Mouse (Mus musculus) midbrain, embryonic 11.5 days (tissue): ENCODE results near the gene Nav2. TPM values are rescaled to one million over a fixed set of nuclear protein-coding genes. Genes with fewer than 3 reads are reported as not detected.

Experiments used
- ATAC-seq: fragments of 200-750 bp; cut with Nextera tagmentation; 2 replicates; pipeline ENCODE4 v1.8.0; 2017; ENCODE audit warnings: moderate TSS enrichment, moderate library complexity; ENCODE audit not compliant: low FRiP score
- DNase-seq: peaks from one replicate; pipeline ENCODE4 v3.0.0; 2015; ENCODE audit warnings: low spot score; ENCODE audit errors: missing footprints
- H3K27ac ChIP-seq: fragments of 300-500 bp; sonication (generic); 2 replicates; pipeline ENCODE4 v1.5.1; 2014; ENCODE audit warnings: low read depth, low read length
- H3K27me3 ChIP-seq: fragments of 300-500 bp; sonication (generic); 2 replicates; pipeline ENCODE4 v1.6.1; 2014; ENCODE audit warnings: mild to moderate bottlenecking, low read length, moderate library complexity, mixed read lengths; ENCODE audit not compliant: control insufficient read depth, insufficient read depth
- H3K36me3 ChIP-seq: fragments of 300-500 bp; sonication (generic); 2 replicates; pipeline ENCODE4 v1.6.1; 2014; ENCODE audit warnings: mild to moderate bottlenecking, low read length, moderate library complexity, mixed read lengths; ENCODE audit not compliant: control insufficient read depth, insufficient read depth
- H3K4me1 ChIP-seq: fragments of 300-500 bp; sonication (generic); 2 replicates; pipeline ENCODE4 v1.6.1; 2014; ENCODE audit warnings: low read length; ENCODE audit not compliant: control insufficient read depth, insufficient read depth
- H3K4me2 ChIP-seq: fragments of 300-500 bp; sonication (generic); 2 replicates; pipeline ENCODE4 v1.6.1; 2014; ENCODE audit warnings: mild to moderate bottlenecking, moderate library complexity
- H3K4me3 ChIP-seq: fragments of 300-500 bp; sonication (generic); 2 replicates; pipeline ENCODE4 v1.5.1; 2014; ENCODE audit warnings: low read depth, low read length
- H3K9ac ChIP-seq: fragments of 300-500 bp; sonication (generic); 2 replicates; pipeline ENCODE4 v1.6.1; 2014; ENCODE audit warnings: low read length
- H3K9me3 ChIP-seq: fragments of 300-500 bp; sonication (generic); 2 replicates; pipeline ENCODE4 v1.6.1; 2016; ENCODE audit warnings: low read length; ENCODE audit not compliant: control insufficient read depth
- WGBS: fragments of 180-500 bp; shearing (Covaris S2); extraction: QIAGEN DNeasy Blood & Tissue Kit; methylation state at CpG from one replicate; pipeline ENCODE4 v1.1.7; 2014; 5-methylcytosine and 5-hydroxymethylcytosine counted together
- polyA plus RNA-seq: library from polyadenylated mRNA; unstranded; fragments of >200 nt; fragmentation: Nextera tagmentation; extraction: Ambion mirVana; gene quantifications from 2 replicates; pipeline ENCODE4 v1.2.1, GENCODE M21; 2014

Nav2 gene
- polyA plus RNA-seq, 1 experiment from 2014 or later = 15.9 TPM

GRCm38 (mm10) chr7:49015297-49015696, 106.8 kb downstream of the Nav2 start:
- Histone ChIP-seq H3K4me2 (no peak overlapping the region), H3K27ac (no peak overlapping the region), H3K9me3 (no peaks in the 10 kb centered on the region), H3K36me3 (no peaks in the 10 kb centered on the region), H3K27me3 (no peaks in the 10 kb centered on the region), H3K4me3 (no peak overlapping the region), H3K9ac (no peak overlapping the region), H3K4me1 (peaks cover 30% of the 10 kb centered on the region)
- ATAC-seq = no peak
- WGBS = 80% methylated on average over 6 of the region's 6 CpGs
- no peak for DNase-seq

DNA sequence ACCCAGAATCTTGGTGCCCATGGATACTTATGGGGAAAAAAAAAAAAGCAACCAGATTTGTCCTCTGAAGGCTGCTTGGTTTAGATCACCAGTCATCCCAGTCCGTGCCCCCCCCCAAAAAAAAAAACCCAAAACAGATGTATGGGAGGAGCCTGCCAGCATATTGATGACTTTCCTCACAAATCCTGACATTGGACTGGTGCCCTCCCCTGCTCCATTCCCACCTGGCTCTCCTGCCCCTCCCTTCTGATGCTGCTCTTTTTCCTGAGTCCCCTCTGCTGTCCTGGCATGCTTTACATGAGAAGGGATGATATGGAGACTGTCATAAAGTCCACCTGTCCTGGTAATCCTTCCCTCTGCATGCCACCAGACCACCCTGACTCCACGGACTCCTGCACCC, 107.6 kb downstream of the Nav2 start:
- Histone ChIP-seq H3K36me3 (no peaks in the 10 kb centered on the region), H3K4me1 (peaks cover 30% of the 10 kb centered on the region), H3K4me3 (no peak overlapping the region), H3K27ac (no peak overlapping the region), H3K9me3 (no peaks in the 10 kb centered on the region), H3K4me2 (no peak overlapping the region), H3K9ac (no peak overlapping the region), H3K27me3 (no peaks in the 10 kb centered on the region)
- DNase-seq = no peak
- WGBS = 70% methylated on average over 2 of the region's 2 CpGs
- ATAC-seq = no peak

DNA sequence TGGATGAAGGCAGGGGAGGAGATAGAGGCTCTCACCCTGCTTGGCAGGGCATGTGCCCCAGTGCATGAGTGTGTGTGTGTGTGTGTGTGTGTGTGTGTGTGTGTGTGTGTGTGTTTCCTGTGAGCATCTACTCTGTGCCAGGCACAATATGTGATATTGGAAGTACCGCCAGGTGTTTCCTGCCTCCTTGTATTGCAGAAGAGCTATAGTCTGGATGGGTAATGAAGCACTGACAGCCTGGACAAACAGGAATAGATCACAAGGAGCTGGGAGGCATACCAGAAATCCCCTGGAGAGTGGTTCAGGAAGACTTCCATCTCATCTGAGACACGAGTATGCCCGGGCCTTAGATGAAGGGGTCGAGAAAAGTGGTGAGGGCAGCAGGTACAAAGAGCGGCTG, 109.3 kb downstream of the Nav2 start:
- ATAC-seq = no peak
- Histone ChIP-seq H3K4me3 (no peak overlapping the region), H3K36me3 (no peaks in the 10 kb centered on the region), H3K9ac (no peak overlapping the region), H3K4me1 (peaks cover 24% of the 10 kb centered on the region), H3K4me2 (no peak overlapping the region), H3K9me3 (no peaks in the 10 kb centered on the region), H3K27me3 (no peaks in the 10 kb centered on the region), H3K27ac (0 out of 2 replicates have a peak overlapping the region, but pooled peaks have one; percentile 33)
- DNase-seq = peak; percentile 68
- WGBS = 91% methylated on average over 5 of the region's 5 CpGs

DNA sequence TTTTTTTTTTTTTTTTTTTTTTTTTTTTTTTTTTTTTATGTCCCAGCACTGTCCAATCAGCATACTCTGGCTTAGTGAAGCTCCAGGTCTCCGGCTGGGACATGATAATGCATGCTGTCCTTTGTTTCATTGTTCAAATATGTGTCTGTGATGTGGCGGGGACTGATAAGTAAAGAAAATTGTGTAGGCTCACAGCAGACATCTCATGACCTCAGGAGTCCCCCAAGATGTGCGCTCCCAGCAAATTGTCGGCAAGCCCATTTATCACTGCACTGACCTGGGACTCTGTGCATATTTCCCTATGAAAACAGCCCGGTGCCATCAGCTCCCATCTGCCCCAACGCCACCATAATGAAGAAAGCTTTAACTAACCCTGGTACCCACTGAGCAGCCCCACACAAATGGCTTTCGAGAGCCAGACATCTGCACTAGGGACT, 110.0 kb downstream of the Nav2 start:
- DNase-seq (peak; percentile 84), ATAC-seq (peak; percentile 53; the same call in 1 of the 2 replicates)
- H3K9me3 ChIP-seq = no peaks in the 10 kb centered on the region
- peak overlapping the region; percentile 35; the same call in 1 of the 2 replicates for H3K27ac ChIP-seq
- H3K4me2 ChIP-seq = no peak overlapping the region
- 58% methylated on average over 7 of the region's 7 CpGs for WGBS
- H3K4me1 ChIP-seq = peaks cover 17% of the 10 kb centered on the region
- no peaks in the 10 kb centered on the region for H3K27me3 ChIP-seq
- no peak overlapping the region for H3K4me3 ChIP-seq
- H3K9ac ChIP-seq = no peak overlapping the region
- no peaks in the 10 kb centered on the region for H3K36me3 ChIP-seq

DNA sequence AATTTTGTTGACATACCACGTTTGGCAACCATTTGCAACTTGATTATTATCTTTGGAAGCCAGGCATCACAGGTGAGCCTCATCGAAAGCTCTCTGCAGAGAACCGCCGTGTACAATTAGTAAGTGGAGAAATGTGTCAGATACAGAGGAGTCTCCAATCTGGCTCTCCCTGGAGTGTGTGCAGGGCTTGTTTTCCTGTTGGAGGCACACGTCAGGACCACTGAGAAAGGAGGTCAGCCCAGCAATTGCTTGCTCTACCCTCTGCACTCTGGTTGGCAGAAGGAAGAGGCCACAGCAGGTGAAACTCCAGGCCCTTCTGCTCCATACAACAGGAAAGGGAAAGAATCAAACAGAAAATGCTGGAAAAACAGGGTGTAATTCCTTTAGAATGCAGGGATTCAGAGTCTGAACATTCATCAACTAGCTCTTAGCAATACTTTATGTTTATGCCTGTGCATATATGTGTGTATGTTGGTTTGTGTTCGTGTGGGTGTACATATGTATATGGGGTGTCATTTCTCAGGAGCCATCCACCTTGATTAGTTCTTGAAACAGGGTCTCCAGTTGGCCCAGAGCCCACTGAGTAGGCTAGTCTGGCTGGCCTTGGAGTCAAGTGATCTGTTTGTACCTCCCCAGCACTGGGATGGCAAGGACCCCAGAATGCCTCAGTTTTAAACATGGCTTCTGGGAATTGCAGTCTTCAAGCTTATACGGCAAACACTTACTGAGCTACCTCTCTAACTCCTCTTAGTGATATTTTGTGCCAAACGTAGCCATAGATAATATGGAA, 116.7 kb downstream of the Nav2 start:
- H3K36me3 ChIP-seq = no peaks in the 10 kb centered on the region
- H3K4me3 ChIP-seq = no peak overlapping the region
- H3K27me3 ChIP-seq = no peaks in the 10 kb centered on the region
- DNase-seq (no peak), ATAC-seq (no peak)
- no peak overlapping the region for H3K9ac ChIP-seq
- no peaks in the 10 kb centered on the region for H3K9me3 ChIP-seq
- H3K4me2 ChIP-seq = no peak overlapping the region
- WGBS = 85% methylated on average over 8 of the region's 8 CpGs
- no peak overlapping the region for H3K27ac ChIP-seq
- H3K4me1 ChIP-seq = peaks cover 15% of the 10 kb centered on the region

DNA sequence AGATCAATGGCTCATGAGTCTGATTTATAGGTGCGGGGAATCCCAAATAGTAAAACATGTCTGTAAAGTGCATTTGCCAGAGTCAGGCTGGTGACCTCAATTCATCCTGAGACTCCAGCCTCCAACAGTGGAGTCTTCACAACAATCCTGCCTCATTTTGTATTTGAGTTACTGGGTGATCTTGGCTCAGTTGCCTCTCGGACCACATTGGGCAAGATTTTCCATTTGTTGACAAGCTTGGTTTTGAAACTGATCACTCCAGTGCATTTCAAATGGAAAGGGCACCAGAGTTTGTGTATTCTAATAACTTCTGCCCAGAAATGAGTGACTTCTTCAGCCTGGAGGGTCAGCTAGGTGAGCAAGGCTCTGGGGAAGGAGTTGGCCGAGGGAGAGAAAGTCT, 117.5 kb downstream of the Nav2 start:
- 80% methylated on average over 3 of the region's 3 CpGs for WGBS
- H3K4me2 ChIP-seq = no peak overlapping the region
- H3K36me3 ChIP-seq = no peaks in the 10 kb centered on the region
- H3K27ac ChIP-seq = no peak overlapping the region
- ATAC-seq = no peak
- no peak for DNase-seq
- H3K4me1 ChIP-seq = peaks cover 15% of the 10 kb centered on the region
- no peaks in the 10 kb centered on the region for H3K27me3 ChIP-seq
- H3K9ac ChIP-seq = no peak overlapping the region
- H3K4me3 ChIP-seq = no peak overlapping the region
- H3K9me3 ChIP-seq = no peaks in the 10 kb centered on the region

- H3K4me3 ChIP-seq = no peak overlapping the region
- H3K36me3 ChIP-seq = no peaks in the 10 kb centered on the region
- no peak for ATAC-seq
- no peak overlapping the region for H3K9ac ChIP-seq
- H3K9me3 ChIP-seq = no peaks in the 10 kb centered on the region
- H3K27me3 ChIP-seq = no peaks in the 10 kb centered on the region
- DNase-seq = no peak
- no peak overlapping the region for H3K4me2 ChIP-seq
- WGBS = 66% methylated on average over 5 of the region's 5 CpGs
- no peak overlapping the region for H3K27ac ChIP-seq
- peaks cover 15% of the 10 kb centered on the region for H3K4me1 ChIP-seq
Measured at GRCm38 (mm10) chr7:49026466-49026865, 118.0 kb downstream of the Nav2 start.

GRCm38 (mm10) chr7:49029282-49030012, 120.9 kb downstream of the Nav2 start:
- Histone ChIP-seq H3K36me3 (no peaks in the 10 kb centered on the region), H3K27ac (0 out of 2 replicates have a peak overlapping the region, but pooled peaks have one; percentile 3), H3K9ac (no peak overlapping the region), H3K4me1 (peaks cover 15% of the 10 kb centered on the region), H3K4me3 (no peak overlapping the region), H3K27me3 (no peaks in the 10 kb centered on the region), H3K4me2 (no peak overlapping the region), H3K9me3 (no peaks in the 10 kb centered on the region)
- 34% methylated on average over 10 of the region's 10 CpGs for WGBS
- DNase-seq = peak; percentile 86
- peak; percentile 75 for ATAC-seq

DNA sequence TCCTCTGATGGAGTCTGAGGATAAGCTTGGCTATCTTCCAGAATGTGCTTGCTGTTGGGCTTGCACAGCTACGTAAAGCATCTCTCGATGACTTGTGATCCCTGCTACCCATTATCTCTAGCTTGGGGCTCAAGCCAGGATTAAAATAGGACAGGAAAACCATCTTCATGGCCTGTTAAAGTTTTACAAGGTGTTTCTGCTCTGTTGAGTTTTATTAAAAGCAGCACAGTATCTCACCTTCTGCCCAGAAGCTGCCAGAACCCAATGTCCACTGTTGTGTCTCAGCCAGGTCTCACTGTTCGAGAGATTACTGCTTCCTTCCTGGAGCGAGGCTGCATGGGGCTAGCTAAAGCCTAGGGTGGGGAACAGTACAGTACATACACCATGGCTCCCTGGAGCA, 123.7 kb downstream of the Nav2 start:
- no peaks in the 10 kb centered on the region for H3K36me3 ChIP-seq
- no peak overlapping the region for H3K9ac ChIP-seq
- DNase-seq (no peak), ATAC-seq (no peak)
- no peak overlapping the region for H3K27ac ChIP-seq
- WGBS = 90% methylated on average over 4 of the region's 4 CpGs
- H3K4me1 ChIP-seq = peaks cover 12% of the 10 kb centered on the region
- no peak overlapping the region for H3K4me2 ChIP-seq
- H3K9me3 ChIP-seq = no peaks in the 10 kb centered on the region
- no peak overlapping the region for H3K4me3 ChIP-seq
- no peaks in the 10 kb centered on the region for H3K27me3 ChIP-seq
